Mouse (Mus musculus): Measurements from ENCODE around the gene Majin.

Majin gene

GRCm38 (mm10) chr19:6184131-6184530 is at the start of gene Majin:
Gene Majin (plus strand): TSS chr19:6184388.
- DNase-seq, result no peak

GRCm38 (mm10) chr19:6136397-6136796 is 47.8 kb upstream of the Majin start:
- no peak for DNase-seq

- DNase-seq, result no peak
These were observed 44.5 kb upstream of the Majin start for GRCm38 (mm10) chr19:6139701-6140100.

- no peak for DNase-seq
These were observed 43.9 kb upstream of the Majin start for GRCm38 (mm10) chr19:6140374-6140677.

GRCm38 (mm10) chr19:6140678-6141393 is 43.4 kb upstream of the Majin start, which contains the start of gene Batf2:
Gene Batf2 (plus strand): TSS chr19:6140983.
- DNase-seq, result peak; percentile 94

GRCm38 (mm10) chr19:6141394-6141749 is 42.8 kb upstream of the Majin start, which contains the start of gene Arl2:
Gene Arl2 (minus strand): TSS chr19:6141548.
- peak; percentile 88 for DNase-seq

- DNase-seq, result no peak
These were observed 39.3 kb upstream of the Majin start for GRCm38 (mm10) chr19:6144842-6145241.

- no peak for DNase-seq
These were observed 29.0 kb upstream of the Majin start for GRCm38 (mm10) chr19:6155174-6155573.

- DNase-seq, result peak; percentile 69
These were observed 27.8 kb upstream of the Majin start for GRCm38 (mm10) chr19:6156372-6156771.

- DNase-seq, result no peak
These were observed 27.0 kb upstream of the Majin start for GRCm38 (mm10) chr19:6157220-6157619.

GRCm38 (mm10) chr19:6163872-6164547 is 20.2 kb upstream of the Majin start:
- peak; percentile 34 for DNase-seq

- no peak for DNase-seq
These were observed 17.4 kb upstream of the Majin start for GRCm38 (mm10) chr19:6166750-6167149.

GRCm38 (mm10) chr19:6171215-6171614 is 13.0 kb upstream of the Majin start:
- no peak for DNase-seq

- no peak for DNase-seq
These were observed 9.4 kb upstream of the Majin start for GRCm38 (mm10) chr19:6174771-6175170.

GRCm38 (mm10) chr19:6178775-6179174 is 5.4 kb upstream of the Majin start:
- no peak for DNase-seq

- DNase-seq, result no peak
These were observed 2.6 kb upstream of the Majin start for GRCm38 (mm10) chr19:6181629-6182028.

- DNase-seq, result no peak
These were observed 1.7 kb upstream of the Majin start for GRCm38 (mm10) chr19:6182534-6182933.

GRCm38 (mm10) chr19:6204265-6204664 is 20.1 kb downstream of the Majin start:
- DNase-seq, result no peak

GRCm38 (mm10) chr19:6206716-6207115 is 22.5 kb downstream of the Majin start:
- DNase-seq, result no peak

- no peak for DNase-seq
These were observed 32.0 kb downstream of the Majin start for GRCm38 (mm10) chr19:6216046-6216705.

- DNase-seq, result no peak
These were observed 34.4 kb downstream of the Majin start for GRCm38 (mm10) chr19:6218606-6219005.

- DNase-seq, result no peak
These were observed 41.9 kb downstream of the Majin start, which contains the start of gene Gpha2 for GRCm38 (mm10) chr19:6226135-6226534. Gene Gpha2 (plus strand): TSS chr19:6226380.

- no peak for DNase-seq
These were observed 42.6 kb downstream of the Majin start for GRCm38 (mm10) chr19:6226763-6227162.

GRCm38 (mm10) chr19:6227864-6228263 is 43.7 kb downstream of the Majin start:
- no peak for DNase-seq

Data from kidney, postnatal 14 days (tissue).